Mouse (Mus musculus): ENCODE data around the gene Cdh16. TPM values are rescaled to one million over a fixed set of nuclear protein-coding genes. Genes with fewer than 3 reads are reported as not detected.

The Cdh16 gene
- total RNA-seq, 2 experiments from 2014 or later = 2.8 to 4.6 TPM

GRCm38 (mm10) chr8:104570436-104571343, 53.5 kb downstream of the Cdh16 start:
- DNase-seq = peak; percentile 88

GRCm38 (mm10) chr8:104569559-104569958, 54.6 kb downstream of the Cdh16 start:
- DNase-seq = peak; percentile 31

- no peak for DNase-seq
These were observed 58.8 kb downstream of the Cdh16 start for GRCm38 (mm10) chr8:104565457-104565798.

- peak; percentile 92 for DNase-seq
These were observed 59.4 kb downstream of the Cdh16 start for GRCm38 (mm10) chr8:104564633-104565456.

GRCm38 (mm10) chr8:104560731-104561130, 63.5 kb downstream of the Cdh16 start:
- no peak for DNase-seq

- DNase-seq = no peak
These were observed 67.0 kb downstream of the Cdh16 start for GRCm38 (mm10) chr8:104557226-104557625.

- no peak for DNase-seq
These were observed 69.0 kb downstream of the Cdh16 start for GRCm38 (mm10) chr8:104555191-104555590.

Other genes with a start within 250 kb of the Cdh16 start
- gene Cmtm4, start 228.6 kb downstream of the Cdh16 start, total RNA-seq (2021) = 10 to 100 TPM; 17.1 to 17.2 TPM
- 100 to 1,000 TPM in 1 of 2 experiments, 10 to 100 TPM in 1; 92.6 to 107 TPM for gene Dync1li2, start 181.3 kb downstream of the Cdh16 start, total RNA-seq (2021)
- gene Terb1, start 114.5 kb downstream of the Cdh16 start, total RNA-seq (2021) = not detected
- gene Nae1, start 89.8 kb downstream of the Cdh16 start, total RNA-seq (2021) = 10 to 100 TPM; 40.9 to 41.0 TPM
- gene Car7, start 89.7 kb downstream of the Cdh16 start, total RNA-seq (2021) = 1 to 10 TPM; 1.7 to 2.9 TPM
- gene Pdp2, start 32.9 kb downstream of the Cdh16 start, total RNA-seq (2021) = 1 to 10 TPM; 5.0 to 5.4 TPM
- 100 to 1,000 TPM; 193 to 274 TPM for gene Rrad, start 6.9 kb upstream of the Cdh16 start, total RNA-seq (2021)
- gene Ciao2b, start 17.6 kb upstream of the Cdh16 start, total RNA-seq (2021) = 10 to 100 TPM; 82.2 to 85.4 TPM
- not detected for gene Ces2a, start 109.6 kb upstream of the Cdh16 start, total RNA-seq (2021)
- under 1 TPM; 0.14 TPM for gene Ces2b, start 207.2 kb upstream of the Cdh16 start, total RNA-seq (2021)
- gene Ces2c, start 222.7 kb upstream of the Cdh16 start, total RNA-seq (2021) = not detected